ENCODE assay signal across 9 mouse cellular contexts in the genomic region with DNA sequence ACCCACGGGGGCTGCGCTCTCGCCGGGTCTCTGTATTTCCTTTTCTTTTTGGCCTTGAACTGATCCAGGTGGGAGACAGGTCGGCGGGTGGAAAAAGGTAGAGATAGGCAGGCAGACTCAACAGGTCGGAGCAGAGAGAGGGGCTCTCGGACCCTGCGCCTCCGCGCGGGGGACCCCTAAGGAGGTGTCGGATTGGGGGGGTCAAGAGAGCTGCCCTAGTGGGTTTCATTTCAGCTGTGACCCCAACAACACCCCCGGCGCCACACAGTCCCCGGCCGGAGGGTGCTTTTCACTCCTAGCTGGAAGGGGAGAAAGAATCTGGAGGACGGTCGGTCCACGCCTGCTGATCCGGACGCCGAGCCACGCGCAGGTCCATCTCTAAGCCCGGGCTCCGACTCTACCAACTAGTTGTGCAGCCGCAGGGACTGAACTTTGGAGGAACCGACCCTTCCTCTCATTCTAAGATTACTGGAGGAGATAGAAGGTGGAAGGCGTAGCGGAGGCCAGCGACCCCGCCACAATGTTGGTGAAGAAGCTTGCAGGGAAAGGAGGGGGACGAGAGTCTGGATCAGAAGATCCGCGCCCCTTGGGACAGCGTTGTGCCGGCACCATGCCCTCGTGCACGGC. TPM values are rescaled to one million over a fixed set of nuclear protein-coding genes. Genes with fewer than 3 reads are reported as not detected.
DNase-seq lines count a peak whose midpoint lies in the region; ATAC-seq and TF ChIP-seq lines count a peak whose summit lies in the region.
"Had no signal": no experiment of that assay in that cellular context is flagged by ENCODE, and none has a peak within 500 bp of the region (broad histone marks: within the 10 kb centered on the region; RNA-seq: fewer than 3 reads in every experiment).

No protein-coding gene starts in this region.

- peak overlapping the region; percentile 75 for H3K4me3 ChIP-seq in heart, embryonic 16.5 days (ENCODE audit: low read length)
- H3K4me3 ChIP-seq in limb, embryonic 14.5 days (replicated peaks; ENCODE audit: low read length), result peak overlapping the region; percentile 60
- peak overlapping the region; percentile 65 for H3K4me3 ChIP-seq in midbrain, embryonic 16.5 days (ENCODE audit: low read depth, low read length)

- peak overlapping the region; percentile 72 for H3K9ac ChIP-seq in heart, embryonic 16.5 days (ENCODE audit: low read length)
- H3K9ac ChIP-seq in limb, embryonic 14.5 days (ENCODE audit: low read depth, low read length, severe bottlenecking), result peak overlapping the region; percentile 63
- H3K9ac ChIP-seq in midbrain, embryonic 16.5 days (ENCODE audit: low read depth, low read length), result peak overlapping the region; percentile 65

- no peak for TF ChIP-seq POLR2A in limb, embryonic 14.5 days (IDR thresholded peaks at IDR 0.05; ENCODE audit: borderline replicate concordance, extremely low read depth, insufficient read depth, insufficient read length)

- under 1% methylated on average over 40 of the region's 40 CpGs for WGBS in heart, embryonic 16.5 days
- under 1% methylated on average over 38 of the region's 40 CpGs for WGBS in limb, embryonic 14.5 days
- 0% methylated on average over 40 of the region's 40 CpGs for WGBS in midbrain, embryonic 16.5 days

- no peaks in the 10 kb centered on the region for H3K9me3 ChIP-seq in heart, embryonic 16.5 days (replicated peaks; ENCODE audit: control insufficient read depth, low read length)
- no peaks in the 10 kb centered on the region for H3K9me3 ChIP-seq in limb, embryonic 14.5 days (ENCODE audit: control insufficient read depth, low read length)
- no peaks in the 10 kb centered on the region for H3K9me3 ChIP-seq in midbrain, embryonic 16.5 days (replicated peaks; ENCODE audit: control insufficient read depth, low read length, poor library complexity, severe bottlenecking)

- H3K4me1 ChIP-seq in heart, embryonic 16.5 days (ENCODE audit: control insufficient read depth, insufficient read depth, low read length), result peaks cover 4% of the 10 kb centered on the region; the same call in 1 of the 2 replicates
- H3K4me1 ChIP-seq in limb, embryonic 14.5 days (ENCODE audit: control insufficient read depth, insufficient read depth, low read length), result peaks cover 15% of the 10 kb centered on the region
- H3K4me1 ChIP-seq in midbrain, embryonic 16.5 days (ENCODE audit: control insufficient read depth, insufficient read depth, low read length), result peaks cover 4% of the 10 kb centered on the region

- H3K27ac ChIP-seq in heart, embryonic 16.5 days (ENCODE audit: low read length), result no peak overlapping the region
- no peak overlapping the region; the same call in 1 of the 2 replicates for H3K27ac ChIP-seq in limb, embryonic 14.5 days (replicated peaks; ENCODE audit: low read depth, low read length)
- H3K27ac ChIP-seq in midbrain, embryonic 16.5 days (ENCODE audit: low read length), result no peak overlapping the region

- peaks cover 5% of the 10 kb centered on the region for H3K27me3 ChIP-seq in heart, embryonic 16.5 days (ENCODE audit: control insufficient read depth, insufficient read depth, low read length)
- H3K27me3 ChIP-seq in limb, embryonic 14.5 days (ENCODE audit: control insufficient read depth, insufficient read depth, low read length), result no peaks in the 10 kb centered on the region
- no peaks in the 10 kb centered on the region for H3K27me3 ChIP-seq in midbrain, embryonic 16.5 days (ENCODE audit: control insufficient read depth, insufficient read depth, low read depth, low read length)

- no peak for DNase-seq in frontal cortex, postnatal 10 days (ENCODE audit: low spot score in 2 of 2)
- peak; percentile 21 for DNase-seq in urinary bladder, adult 2 months (ENCODE audit: low spot score)
- DNase-seq in urinary bladder, postnatal 36 days (ENCODE audit: low spot score in 2 of 2), result no peak
- DNase-seq in limb, embryonic 14.5 days (ENCODE audit: low spot score), result no peak
- DNase-seq in frontal cortex, postnatal 25 days (ENCODE audit: low spot score in 2 of 2), result no peak

- peak overlapping the region; percentile 100 for H3K4me2 ChIP-seq in heart, embryonic 16.5 days (ENCODE audit: low read depth, low read length)
- H3K4me2 ChIP-seq in limb, embryonic 14.5 days (replicated peaks; ENCODE audit: low read depth, low read length, severe bottlenecking), result peak overlapping the region; percentile 94
- peak overlapping the region; percentile 98 for H3K4me2 ChIP-seq in midbrain, embryonic 16.5 days (ENCODE audit: low read length)

- H3K36me3 ChIP-seq in heart, embryonic 16.5 days (ENCODE audit: control insufficient read depth, insufficient read depth), result no peaks in the 10 kb centered on the region
- no peaks in the 10 kb centered on the region for H3K36me3 ChIP-seq in limb, embryonic 14.5 days (ENCODE audit: control insufficient read depth, insufficient read depth, low read length)
- no peaks in the 10 kb centered on the region for H3K36me3 ChIP-seq in midbrain, embryonic 16.5 days (ENCODE audit: control insufficient read depth, insufficient read depth, low read length)
- H3K36me3 ChIP-seq: G1E had no signal

- 0 out of 2 replicates have a peak, but pooled peaks have one; percentile 25 for ATAC-seq in frontal cortex, adult (ENCODE audit: low TSS enrichment)
- peak; percentile 15; the same call in 1 of the 2 replicates for ATAC-seq in heart, embryonic 16.5 days (replicated peaks; ENCODE audit: extremely low read depth, insufficient read depth, low FRiP score)
- ATAC-seq in limb, embryonic 14.5 days (ENCODE audit: low FRiP score, low read depth), result peak; percentile 1; the same call in 1 of the 2 replicates
- ATAC-seq in midbrain, embryonic 16.5 days, result peak; percentile 57

RNA-seq across cellular contexts. Expression of a gene that starts 49.8 kb away (rescaled TPM):
- polyA plus RNA-seq in urinary bladder, adult 2 months (2012; rRNA removed), result 23.1 and 24.7 TPM in 2 replicates
- polyA plus RNA-seq in heart, embryonic 16.5 days (2015; fragmentation: Nextera tagmentation; extraction: Ambion mirVana), result 1.2 and 2.1 TPM in 2 replicates
- 15.3 and 19.3 TPM in 2 replicates for polyA plus RNA-seq in limb, embryonic 14.5 days (2012; rRNA removed)
- polyA plus RNA-seq in limb, embryonic 14.5 days (2014; fragmentation: Nextera tagmentation; extraction: Ambion mirVana), result 13.8 and 14.2 TPM in 2 replicates
- polyA plus RNA-seq in midbrain, embryonic 16.5 days (2015; fragmentation: Nextera tagmentation; extraction: Ambion mirVana), result 13.9 and 15.1 TPM in 2 replicates
- polyA plus RNA-seq: G1E had no signal

Comparison
In these comparisons a context has a peak if more than half of its experiments do, and no peak if none do; other contexts are left out.
1. ATAC-seq: peak in every context shown above with its lines; median percentile 57 in midbrain, embryonic 16.5 days; 25 in frontal cortex, adult; 15 in heart, embryonic 16.5 days; 1 in limb, embryonic 14.5 days.